Mouse (Mus musculus): ENCODE measurements at regions not wholly inside any gene's neighbourhood (a gene's known extent, or its start where the extent isn't known, plus 50 kb on each side); places are given as distances from the start of the nearest gene placed in this dataset.

GRCm38 (mm10) chr2:75590175-75590574 lies 68.9 kb upstream of the Hnrnpa3 start:
- H3K4me2 ChIP-seq (replicated peaks; ENCODE audit: low read depth, low read length) = peak overlapping the region; percentile 36
- H3K27me3 ChIP-seq (ENCODE audit: control insufficient read depth, insufficient read depth, low read length) = peaks cover 5% of the 10 kb centered on the region; the same call in 1 of the 2 replicates
- H3K9ac ChIP-seq (replicated peaks; ENCODE audit: low read depth, low read length) = no peak overlapping the region
- peak overlapping the region; percentile 11; the same call in 1 of the 2 replicates for H3K4me3 ChIP-seq (ENCODE audit: low read depth, low read length)
- H3K4me1 ChIP-seq (ENCODE audit: control insufficient read depth, insufficient read depth, low read length) = peaks cover 6% of the 10 kb centered on the region; the same call in 1 of the 2 replicates
- no peak overlapping the region for H3K27ac ChIP-seq (ENCODE audit: low read length)
- H3K9me3 ChIP-seq (ENCODE audit: control insufficient read depth, low read depth, low read length) = no peaks in the 10 kb centered on the region
- 4% methylated on average over 10 of the region's 10 CpGs for WGBS
- H3K36me3 ChIP-seq (ENCODE audit: control insufficient read depth, insufficient read depth, low read length) = no peaks in the 10 kb centered on the region
- ATAC-seq (ENCODE audit: insufficient number of reproducible peaks, insufficient read depth, low FRiP score, low read depth) = no peak

DNA sequence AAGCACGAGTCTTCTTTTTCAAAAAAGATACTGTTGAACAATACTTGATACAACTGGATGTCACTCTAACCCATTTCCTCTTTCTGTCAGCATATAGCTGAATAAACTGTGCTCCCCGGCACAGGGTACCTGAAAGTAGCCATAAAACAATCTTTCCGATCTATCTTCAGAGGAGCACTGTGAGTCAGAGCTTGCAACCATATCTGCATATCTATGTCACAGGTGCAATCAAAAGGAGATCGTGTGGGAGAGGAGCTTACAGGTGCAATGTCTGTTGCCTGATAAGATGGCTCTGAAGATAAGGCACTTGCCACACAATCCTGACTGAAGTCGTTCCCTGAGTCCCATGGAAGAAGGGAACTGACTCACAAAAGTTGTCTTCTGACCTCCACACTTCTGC lies 58.5 kb upstream of the Hnrnpa3 start:
- Histone ChIP-seq H3K9me3 (ENCODE audit: control insufficient read depth, low read depth, low read length) (no peaks in the 10 kb centered on the region), H3K27me3 (ENCODE audit: control insufficient read depth, insufficient read depth, low read length) (no peaks in the 10 kb centered on the region), H3K4me2 (replicated peaks; ENCODE audit: low read depth, low read length) (no peak overlapping the region), H3K27ac (ENCODE audit: low read length) (no peak overlapping the region), H3K36me3 (ENCODE audit: control insufficient read depth, insufficient read depth, low read length) (no peaks in the 10 kb centered on the region), H3K4me1 (ENCODE audit: control insufficient read depth, insufficient read depth, low read length) (peaks cover 4% of the 10 kb centered on the region; the same call in 1 of the 2 replicates), H3K4me3 (ENCODE audit: low read depth, low read length) (no peak overlapping the region), H3K9ac (replicated peaks; ENCODE audit: low read depth, low read length) (no peak overlapping the region)
- 63% methylated on average over 5 of the region's 5 CpGs for WGBS
- ATAC-seq (ENCODE audit: insufficient number of reproducible peaks, insufficient read depth, low FRiP score, low read depth) = no peak

DNA sequence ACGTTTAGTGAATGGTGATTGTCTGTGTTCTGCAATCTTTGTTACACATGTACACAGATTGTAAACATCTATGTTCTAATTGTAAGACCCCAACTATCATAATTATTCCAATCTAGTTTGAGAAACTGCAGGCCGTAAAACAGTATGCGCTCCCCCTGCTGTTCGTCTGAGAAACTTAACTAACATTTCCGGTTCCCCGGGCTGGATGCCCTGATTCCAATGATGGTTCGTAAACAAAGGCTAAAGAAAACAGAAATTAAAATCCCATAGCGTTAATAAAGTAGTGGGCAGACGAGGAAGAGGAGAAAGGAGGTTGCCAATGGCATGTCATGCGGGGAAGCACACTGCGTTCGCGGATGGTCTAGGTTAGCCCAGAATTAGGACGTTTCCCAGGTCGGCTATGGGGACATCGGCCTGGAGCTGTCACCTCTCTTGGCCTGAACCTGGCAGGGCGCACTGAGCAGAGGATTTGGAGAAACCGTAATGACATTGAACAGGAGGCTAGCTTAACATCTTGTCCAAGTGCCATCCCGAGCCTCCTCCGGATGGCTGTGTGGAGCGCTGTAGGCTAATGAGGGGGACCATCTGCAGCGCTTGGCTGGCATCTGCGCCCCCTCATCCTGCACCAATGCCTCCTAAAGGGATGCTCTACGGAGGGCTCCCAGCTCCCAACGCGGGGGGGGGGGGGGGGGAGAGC lies 55.7 kb upstream of the Hnrnpa3 start:
- Histone ChIP-seq H3K27ac (ENCODE audit: low read length) (no peak overlapping the region), H3K4me2 (replicated peaks; ENCODE audit: low read depth, low read length) (peak overlapping the region; percentile 56), H3K4me3 (ENCODE audit: low read depth, low read length) (peak overlapping the region; percentile 27), H3K36me3 (ENCODE audit: control insufficient read depth, insufficient read depth, low read length) (no peaks in the 10 kb centered on the region), H3K9me3 (ENCODE audit: control insufficient read depth, low read depth, low read length) (no peaks in the 10 kb centered on the region), H3K9ac (replicated peaks; ENCODE audit: low read depth, low read length) (0 out of 2 replicates have a peak overlapping the region, but pooled peaks have one; percentile 15), H3K4me1 (ENCODE audit: control insufficient read depth, insufficient read depth, low read length) (peaks cover 4% of the 10 kb centered on the region; the same call in 1 of the 2 replicates), H3K27me3 (ENCODE audit: control insufficient read depth, insufficient read depth, low read length) (no peaks in the 10 kb centered on the region)
- ATAC-seq (ENCODE audit: insufficient number of reproducible peaks, insufficient read depth, low FRiP score, low read depth) = no peak
- WGBS = 10% methylated on average over 26 of the region's 26 CpGs

DNA sequence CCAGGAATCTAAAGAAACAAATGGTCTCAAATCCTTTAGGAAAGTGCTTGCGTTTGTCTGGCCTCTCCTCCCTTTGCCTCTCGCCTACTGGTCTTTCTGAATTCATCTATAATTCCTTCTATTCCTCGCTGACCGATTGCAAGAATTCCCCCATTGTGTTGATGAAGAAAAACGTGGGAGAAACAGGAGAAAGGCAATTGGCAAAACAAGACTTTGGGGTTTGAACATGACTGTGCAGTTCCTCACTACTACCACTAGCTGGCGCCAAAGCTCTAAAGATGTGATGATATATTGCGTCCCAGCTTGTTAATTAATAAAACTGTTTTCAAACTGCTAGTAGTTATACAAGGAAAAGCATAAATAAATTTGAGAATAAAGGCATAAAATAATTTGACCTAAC lies 53.4 kb upstream of the Hnrnpa3 start:
- no peak for ATAC-seq (ENCODE audit: insufficient number of reproducible peaks, insufficient read depth, low FRiP score, low read depth)
- H3K4me1 ChIP-seq (ENCODE audit: control insufficient read depth, insufficient read depth, low read length) = peaks cover 4% of the 10 kb centered on the region; the same call in 1 of the 2 replicates
- H3K4me3 ChIP-seq (ENCODE audit: low read depth, low read length) = no peak overlapping the region
- no peak overlapping the region for H3K9ac ChIP-seq (replicated peaks; ENCODE audit: low read depth, low read length)
- no peak overlapping the region for H3K27ac ChIP-seq (ENCODE audit: low read length)
- no peaks in the 10 kb centered on the region for H3K36me3 ChIP-seq (ENCODE audit: control insufficient read depth, insufficient read depth, low read length)
- no peak overlapping the region for H3K4me2 ChIP-seq (replicated peaks; ENCODE audit: low read depth, low read length)
- H3K9me3 ChIP-seq (ENCODE audit: control insufficient read depth, low read depth, low read length) = no peaks in the 10 kb centered on the region
- no peaks in the 10 kb centered on the region for H3K27me3 ChIP-seq (ENCODE audit: control insufficient read depth, insufficient read depth, low read length)
- WGBS = 2% methylated on average over 7 of the region's 7 CpGs

DNA sequence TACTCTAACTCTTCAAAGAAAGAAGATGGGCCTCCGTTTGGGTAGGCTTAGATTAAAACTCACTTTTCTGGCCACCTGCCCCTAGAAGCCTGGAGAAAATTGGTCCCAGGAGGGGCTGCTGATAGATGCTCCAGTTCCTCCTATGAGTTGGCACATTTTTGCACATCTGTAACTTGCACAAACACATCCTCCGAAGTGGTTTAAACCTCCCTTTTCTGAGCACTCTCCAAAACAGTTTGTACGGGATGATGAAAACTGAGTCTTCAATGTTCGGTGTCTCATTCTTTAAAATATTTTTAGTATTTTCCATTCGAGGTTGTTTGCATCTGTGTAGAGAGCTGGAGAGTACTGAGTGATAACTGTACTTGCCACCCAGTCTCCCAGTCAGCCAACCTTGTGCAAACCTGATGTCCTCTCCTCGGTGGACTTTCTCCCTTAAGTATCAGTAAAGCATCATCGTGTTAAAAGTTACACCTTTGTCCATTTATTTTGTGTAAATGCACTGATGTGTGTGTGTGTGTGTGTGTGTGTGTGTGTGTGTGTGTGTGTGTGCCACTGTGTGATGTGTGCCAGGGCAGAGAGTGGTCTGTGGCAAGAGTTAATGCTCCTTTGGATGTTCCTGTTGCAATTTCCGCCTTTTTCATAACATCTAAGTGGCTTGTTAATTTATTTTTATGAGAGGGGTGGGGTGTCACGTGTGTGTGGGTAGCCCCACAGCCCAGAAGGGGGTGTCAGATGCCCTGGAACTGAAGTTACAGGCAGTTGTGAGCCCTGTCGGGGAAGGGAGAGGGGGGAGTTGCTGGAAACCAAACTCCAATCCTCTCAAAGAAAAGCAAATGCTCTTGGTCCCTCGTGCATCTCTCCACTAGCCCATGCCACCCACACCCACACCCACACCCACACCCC lies 51.8 kb upstream of the Hnrnpa3 start:
- no peak for ATAC-seq (ENCODE audit: insufficient number of reproducible peaks, insufficient read depth, low FRiP score, low read depth)
- no peak overlapping the region for H3K4me2 ChIP-seq (replicated peaks; ENCODE audit: low read depth, low read length)
- peaks cover 10% of the 10 kb centered on the region; the same call in 1 of the 2 replicates for H3K4me1 ChIP-seq (ENCODE audit: control insufficient read depth, insufficient read depth, low read length)
- no peaks in the 10 kb centered on the region for H3K36me3 ChIP-seq (ENCODE audit: control insufficient read depth, insufficient read depth, low read length)
- no peak overlapping the region for H3K4me3 ChIP-seq (ENCODE audit: low read depth, low read length)
- H3K9me3 ChIP-seq (ENCODE audit: control insufficient read depth, low read depth, low read length) = no peaks in the 10 kb centered on the region
- H3K27me3 ChIP-seq (ENCODE audit: control insufficient read depth, insufficient read depth, low read length) = no peaks in the 10 kb centered on the region
- H3K9ac ChIP-seq (replicated peaks; ENCODE audit: low read depth, low read length) = no peak overlapping the region
- H3K27ac ChIP-seq (ENCODE audit: low read length) = no peak overlapping the region
- WGBS = 63% methylated on average over 11 of the region's 11 CpGs

- Histone ChIP-seq H3K36me3 (ENCODE audit: control insufficient read depth, insufficient read depth, low read length) (no peaks in the 10 kb centered on the region), H3K27ac (ENCODE audit: low read length) (no peak overlapping the region), H3K9ac (replicated peaks; ENCODE audit: low read depth, low read length) (no peak overlapping the region), H3K4me3 (ENCODE audit: low read depth, low read length) (no peak overlapping the region), H3K4me2 (replicated peaks; ENCODE audit: low read depth, low read length) (no peak overlapping the region), H3K27me3 (ENCODE audit: control insufficient read depth, insufficient read depth, low read length) (no peaks in the 10 kb centered on the region), H3K4me1 (ENCODE audit: control insufficient read depth, insufficient read depth, low read length) (peaks cover 14% of the 10 kb centered on the region), H3K9me3 (ENCODE audit: control insufficient read depth, low read depth, low read length) (no peaks in the 10 kb centered on the region)
- WGBS = 51% methylated on average over 10 of the region's 10 CpGs
- no peak for ATAC-seq (ENCODE audit: insufficient number of reproducible peaks, insufficient read depth, low FRiP score, low read depth)
Measured at GRCm38 (mm10) chr2:75607958-75608357, 51.1 kb upstream of the Hnrnpa3 start.

DNA sequence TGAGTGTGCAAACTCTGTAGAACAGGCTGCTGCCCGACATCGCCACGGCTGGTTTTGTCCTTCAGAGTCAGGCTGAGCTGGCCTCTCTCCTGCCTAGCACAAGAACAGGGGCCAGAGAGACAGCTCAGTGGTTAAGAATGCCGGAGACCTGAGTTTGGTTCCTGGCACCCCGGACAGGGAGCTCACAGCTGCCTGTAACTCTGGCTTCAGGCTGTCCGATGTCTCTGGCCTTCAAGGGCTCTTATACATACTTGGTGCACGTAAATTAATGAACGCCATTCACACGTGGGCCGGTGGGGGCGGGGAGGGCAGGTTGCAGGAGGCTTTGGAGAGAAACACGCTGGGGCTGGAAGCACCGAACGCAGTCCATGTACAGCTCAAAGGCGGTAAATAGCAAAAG lies 50.6 kb upstream of the Hnrnpa3 start:
- Histone ChIP-seq H3K4me1 (ENCODE audit: control insufficient read depth, insufficient read depth, low read length) (peaks cover 17% of the 10 kb centered on the region), H3K9ac (replicated peaks; ENCODE audit: low read depth, low read length) (no peak overlapping the region), H3K4me2 (replicated peaks; ENCODE audit: low read depth, low read length) (no peak overlapping the region), H3K27me3 (ENCODE audit: control insufficient read depth, insufficient read depth, low read length) (no peaks in the 10 kb centered on the region), H3K4me3 (ENCODE audit: low read depth, low read length) (no peak overlapping the region; the same call in 1 of the 2 replicates), H3K36me3 (ENCODE audit: control insufficient read depth, insufficient read depth, low read length) (no peaks in the 10 kb centered on the region), H3K27ac (ENCODE audit: low read length) (no peak overlapping the region), H3K9me3 (ENCODE audit: control insufficient read depth, low read depth, low read length) (no peaks in the 10 kb centered on the region)
- 40% methylated on average over 15 of the region's 15 CpGs for WGBS
- ATAC-seq (ENCODE audit: insufficient number of reproducible peaks, insufficient read depth, low FRiP score, low read depth) = no peak

- H3K9me3 ChIP-seq (ENCODE audit: control insufficient read depth, low read depth, low read length) = no peaks in the 10 kb centered on the region
- H3K4me3 ChIP-seq (ENCODE audit: low read depth, low read length) = peak overlapping the region; percentile 16; the same call in 1 of the 2 replicates
- 16% methylated on average over 27 of the region's 27 CpGs for WGBS
- peak overlapping the region; percentile 49 for H3K4me2 ChIP-seq (replicated peaks; ENCODE audit: low read depth, low read length)
- no peaks in the 10 kb centered on the region for H3K36me3 ChIP-seq (ENCODE audit: control insufficient read depth, insufficient read depth, low read length)
- no peak for ATAC-seq (ENCODE audit: insufficient number of reproducible peaks, insufficient read depth, low FRiP score, low read depth)
- peaks cover 16% of the 10 kb centered on the region for H3K4me1 ChIP-seq (ENCODE audit: control insufficient read depth, insufficient read depth, low read length)
- H3K27me3 ChIP-seq (ENCODE audit: control insufficient read depth, insufficient read depth, low read length) = no peaks in the 10 kb centered on the region
- H3K9ac ChIP-seq (replicated peaks; ENCODE audit: low read depth, low read length) = 0 out of 2 replicates have a peak overlapping the region, but pooled peaks have one; percentile 14
- peak overlapping the region; percentile 33; the same call in 1 of the 2 replicates for H3K27ac ChIP-seq (ENCODE audit: low read length)
Measured at GRCm38 (mm10) chr2:75609150-75609946, 49.7 kb upstream of the Hnrnpa3 start.

All from stomach, embryonic 14.5 days (tissue).